Mouse (Mus musculus): Measurements from ENCODE around the gene Ubqln2. TPM values are rescaled to one million over a fixed set of nuclear protein-coding genes. Genes with fewer than 3 reads are reported as not detected.

Ubqln2 gene
- 24.2 and 26.7 TPM in 2 replicates for polyA plus RNA-seq (2015; fragmentation: Nextera tagmentation; extraction: Ambion mirVana)

DNA sequence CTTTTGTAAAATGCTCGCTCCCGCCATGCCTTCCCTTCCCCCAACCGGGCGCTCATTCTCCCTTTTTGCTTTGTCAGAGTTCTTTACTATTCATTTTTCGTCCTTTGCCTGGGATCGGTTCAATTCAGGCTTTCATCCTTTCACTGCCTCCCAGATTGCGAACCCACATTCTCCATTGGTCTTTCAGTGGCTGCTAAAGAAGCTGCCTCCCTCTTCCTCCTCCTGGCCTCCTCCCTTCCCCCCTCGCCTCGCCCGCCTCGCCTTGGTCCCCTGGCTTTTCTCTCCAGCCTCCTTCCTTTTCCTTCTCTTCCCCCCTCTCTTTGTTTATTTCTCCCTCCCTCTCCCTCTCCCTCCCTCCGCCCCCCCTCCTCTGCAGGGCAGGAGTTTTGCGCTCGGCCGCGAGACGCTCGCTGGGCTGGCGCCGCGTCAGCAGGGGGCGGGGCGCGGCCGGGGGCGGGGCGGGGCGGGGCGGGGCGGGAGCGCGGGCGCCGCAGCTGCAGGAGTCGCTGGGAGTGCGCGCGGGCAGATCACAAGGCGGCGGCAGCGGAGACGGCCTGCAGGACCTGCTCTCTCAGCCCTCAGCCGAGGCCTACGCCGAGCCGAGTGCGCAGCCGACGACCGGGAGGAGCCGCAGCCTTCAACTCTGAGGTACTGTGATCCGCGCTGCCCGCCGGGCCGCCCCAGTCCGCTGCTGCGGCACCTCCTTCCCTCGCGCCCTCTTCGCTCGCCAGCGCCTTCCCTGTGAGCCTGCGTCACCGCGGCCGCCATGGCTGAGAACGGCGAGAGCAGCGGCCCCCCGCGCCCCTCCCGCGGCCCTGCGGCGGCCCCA lies at the start of gene Ubqln2:
Gene Ubqln2, plus strand, starts transcription at position 540 of the 829 bp plus-strand sequence.
- peak within 1 kb of the TSS; percentile 84 for H3K9ac ChIP-seq
- H3K4me2 ChIP-seq: peak within 1 kb of the TSS; percentile 79
- H3K9me3 ChIP-seq: no peaks in the 10 kb centered on the region
- peak within 1 kb of the TSS; percentile 61 for H3K4me3 ChIP-seq
- peak; percentile 94 for ATAC-seq (ENCODE audit: insufficient number of reproducible peaks, insufficient read depth, low FRiP score, low TSS enrichment, low read depth)
- H3K27me3 ChIP-seq: no peaks in the 10 kb centered on the region
- H3K36me3 ChIP-seq: no peaks in the 10 kb centered on the region
- no peaks in the 10 kb centered on the region for H3K4me1 ChIP-seq
- peak within 1 kb of the TSS; percentile 95 for H3K27ac ChIP-seq
- 23% methylated on average over 38 of the region's 76 CpGs for WGBS

DNA sequence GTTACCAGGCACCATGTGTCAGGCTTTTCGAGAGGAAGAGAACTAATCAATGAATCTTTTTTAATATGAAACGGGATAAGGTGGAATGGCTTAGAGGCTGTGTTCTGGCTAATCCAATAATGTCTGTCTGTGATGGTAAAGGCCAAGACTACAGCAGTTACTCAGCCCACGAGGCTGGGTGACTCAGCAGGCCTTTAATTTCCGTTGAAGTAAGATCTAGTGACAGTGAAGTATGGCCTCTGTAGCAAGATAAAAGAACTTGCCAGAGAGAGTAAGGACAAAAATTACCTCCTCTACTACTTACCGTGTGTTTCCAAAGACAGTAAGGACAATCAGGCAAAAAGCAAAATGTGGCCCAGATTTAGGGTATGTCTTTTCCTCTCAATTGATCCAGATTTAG lies 46.1 kb upstream of the Ubqln2 start:
- no peaks in the 10 kb centered on the region for H3K9me3 ChIP-seq
- no peak overlapping the region for H3K4me2 ChIP-seq
- no peak for ATAC-seq (ENCODE audit: insufficient number of reproducible peaks, insufficient read depth, low FRiP score, low TSS enrichment, low read depth)
- no peaks in the 10 kb centered on the region for H3K36me3 ChIP-seq
- H3K4me1 ChIP-seq: no peaks in the 10 kb centered on the region
- no peak overlapping the region for H3K9ac ChIP-seq
- H3K27me3 ChIP-seq: no peaks in the 10 kb centered on the region
- H3K27ac ChIP-seq: no peak overlapping the region
- WGBS: 57% methylated on average over 5 of the region's 5 CpGs
- H3K4me3 ChIP-seq: no peak overlapping the region

DNA sequence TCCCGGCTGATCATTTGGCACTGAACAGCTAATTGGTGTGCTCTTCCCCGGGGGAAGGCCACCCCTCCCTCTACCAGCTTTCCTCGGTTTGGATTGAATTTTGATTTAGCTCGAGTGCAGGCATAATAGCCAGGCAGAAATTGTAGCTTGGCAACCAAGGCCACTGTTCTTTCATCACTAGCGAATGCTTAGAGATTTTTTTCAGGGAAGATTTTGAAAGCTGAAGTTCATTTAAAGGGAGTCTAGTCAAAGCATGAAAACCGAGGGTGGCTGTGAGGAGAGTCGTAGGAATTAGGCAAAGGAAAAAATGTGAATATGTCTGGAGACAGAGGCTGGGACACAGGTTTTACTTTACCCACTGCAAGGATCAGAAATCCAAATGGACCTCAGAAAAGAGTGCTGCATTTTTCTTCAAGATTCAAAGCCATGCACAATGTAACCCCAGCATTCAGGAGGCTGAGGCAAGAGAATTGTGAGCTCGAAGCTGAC lies 21.2 kb upstream of the Ubqln2 start:
- Histone ChIP-seq H3K9ac (no peak overlapping the region), H3K27ac (no peak overlapping the region), H3K36me3 (no peaks in the 10 kb centered on the region), H3K4me1 (no peaks in the 10 kb centered on the region), H3K27me3 (no peaks in the 10 kb centered on the region), H3K4me2 (no peak overlapping the region), H3K4me3 (no peak overlapping the region), H3K9me3 (no peaks in the 10 kb centered on the region)
- WGBS: 46% methylated on average over 8 of the region's 8 CpGs
- ATAC-seq (ENCODE audit: insufficient number of reproducible peaks, insufficient read depth, low FRiP score, low TSS enrichment, low read depth): no peak

DNA sequence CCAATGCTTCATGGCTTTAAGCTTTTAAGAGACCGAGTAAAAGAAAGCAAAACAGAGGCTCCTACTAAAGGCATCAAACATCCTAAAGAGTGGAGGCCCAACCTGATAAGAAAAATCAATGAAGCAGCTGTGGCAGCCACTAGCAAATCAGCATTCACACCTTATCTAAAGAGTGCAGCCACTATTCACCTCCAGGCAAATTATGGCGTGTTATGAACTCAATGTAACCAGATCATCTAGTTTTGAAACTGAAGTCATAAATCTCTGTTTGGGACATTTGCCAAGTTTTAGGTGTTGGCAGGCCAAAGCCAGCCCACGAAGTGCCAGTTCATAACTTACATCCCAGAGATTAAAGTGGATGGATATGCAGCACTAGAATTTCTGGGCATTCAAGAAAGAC lies 5.7 kb upstream of the Ubqln2 start:
- H3K4me2 ChIP-seq: no peak overlapping the region
- ATAC-seq (ENCODE audit: insufficient number of reproducible peaks, insufficient read depth, low FRiP score, low TSS enrichment, low read depth): no peak
- no peaks in the 10 kb centered on the region for H3K9me3 ChIP-seq
- no peaks in the 10 kb centered on the region for H3K36me3 ChIP-seq
- no peak overlapping the region for H3K27ac ChIP-seq
- H3K27me3 ChIP-seq: no peaks in the 10 kb centered on the region
- WGBS: 56% methylated on average over 3 of the region's 3 CpGs
- H3K4me3 ChIP-seq: no peak overlapping the region
- H3K4me1 ChIP-seq: no peaks in the 10 kb centered on the region
- H3K9ac ChIP-seq: no peak overlapping the region

DNA sequence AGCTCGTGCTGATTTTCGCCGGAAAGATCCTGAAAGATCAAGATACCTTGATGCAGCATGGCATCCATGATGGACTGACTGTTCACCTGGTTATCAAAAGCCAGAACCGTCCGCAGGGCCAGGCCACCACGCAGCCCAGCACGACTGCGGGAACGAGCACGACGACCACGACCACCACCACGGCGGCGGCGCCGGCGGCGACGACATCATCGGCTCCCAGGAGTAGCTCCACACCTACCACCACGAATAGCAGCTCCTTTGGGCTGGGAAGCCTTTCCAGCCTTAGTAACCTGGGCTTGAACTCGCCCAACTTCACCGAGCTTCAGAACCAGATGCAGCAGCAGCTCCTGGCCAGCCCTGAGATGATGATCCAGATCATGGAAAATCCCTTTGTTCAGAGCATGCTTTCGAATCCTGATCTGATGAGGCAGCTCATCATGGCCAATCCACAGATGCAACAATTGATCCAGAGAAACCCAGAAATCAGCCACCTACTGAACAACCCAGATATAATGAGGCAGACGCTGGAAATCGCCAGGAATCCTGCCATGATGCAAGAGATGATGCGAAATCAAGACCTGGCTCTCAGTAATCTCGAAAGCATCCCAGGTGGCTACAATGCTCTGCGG lies 752 bp downstream of the Ubqln2 start:
- Histone ChIP-seq H3K27ac (peak overlapping the region; percentile 95), H3K9ac (peak overlapping the region; percentile 84), H3K27me3 (no peaks in the 10 kb centered on the region), H3K4me1 (no peaks in the 10 kb centered on the region), H3K36me3 (no peaks in the 10 kb centered on the region), H3K4me2 (peak overlapping the region; percentile 79), H3K9me3 (no peaks in the 10 kb centered on the region), H3K4me3 (peak overlapping the region; percentile 61)
- ATAC-seq (ENCODE audit: insufficient number of reproducible peaks, insufficient read depth, low FRiP score, low TSS enrichment, low read depth): no peak
- 32% methylated on average over 30 of the region's 30 CpGs for WGBS

DNA sequence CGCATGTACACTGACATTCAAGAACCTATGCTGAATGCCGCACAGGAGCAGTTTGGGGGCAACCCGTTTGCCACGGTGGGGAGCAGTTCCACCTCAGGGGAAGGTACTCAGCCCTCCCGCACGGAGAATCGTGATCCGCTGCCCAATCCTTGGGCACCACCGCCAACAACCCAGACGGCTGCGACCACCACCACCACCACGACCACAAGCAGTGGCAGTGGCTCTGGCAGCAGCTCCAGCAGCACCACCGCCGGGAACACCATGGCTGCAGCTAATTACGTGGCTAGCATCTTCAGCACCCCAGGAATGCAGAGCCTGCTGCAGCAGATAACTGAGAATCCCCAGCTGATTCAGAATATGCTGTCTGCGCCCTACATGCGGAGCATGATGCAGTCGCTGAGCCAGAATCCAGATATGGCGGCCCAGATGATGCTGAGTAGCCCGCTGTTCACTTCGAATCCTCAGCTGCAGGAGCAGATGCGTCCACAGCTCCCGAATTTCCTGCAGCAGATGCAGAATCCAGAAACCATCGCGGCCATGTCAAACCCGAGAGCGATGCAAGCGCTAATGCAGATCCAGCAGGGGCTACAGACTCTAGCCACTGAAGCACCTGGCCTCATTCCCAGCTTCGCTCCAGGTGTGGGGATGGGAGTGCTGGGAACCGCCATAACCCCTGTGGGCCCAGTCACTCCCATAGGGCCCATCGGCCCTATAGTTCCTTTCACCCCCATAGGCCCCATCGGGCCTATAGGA lies 1.4 kb downstream of the Ubqln2 start:
- Histone ChIP-seq H3K9me3 (no peaks in the 10 kb centered on the region), H3K4me2 (peak overlapping the region; percentile 79), H3K9ac (peak overlapping the region; percentile 84), H3K4me3 (peak overlapping the region; percentile 61), H3K36me3 (no peaks in the 10 kb centered on the region), H3K4me1 (no peaks in the 10 kb centered on the region), H3K27ac (0 out of 2 replicates have a peak overlapping the region, but pooled peaks have one; percentile 95), H3K27me3 (no peaks in the 10 kb centered on the region; the same call in 1 of the 2 replicates)
- WGBS: 28% methylated on average over 32 of the region's 32 CpGs
- ATAC-seq (ENCODE audit: insufficient number of reproducible peaks, insufficient read depth, low FRiP score, low TSS enrichment, low read depth): no peak

DNA sequence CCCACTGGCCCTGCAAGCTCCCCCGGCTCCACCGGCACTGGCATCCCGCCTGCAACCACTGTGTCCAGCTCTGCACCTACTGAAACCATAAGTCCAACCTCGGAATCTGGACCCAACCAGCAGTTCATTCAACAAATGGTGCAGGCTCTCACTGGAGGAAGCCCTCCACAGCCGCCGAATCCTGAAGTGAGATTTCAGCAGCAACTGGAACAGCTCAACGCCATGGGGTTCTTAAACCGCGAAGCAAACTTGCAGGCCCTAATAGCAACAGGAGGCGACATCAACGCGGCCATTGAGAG lies 2.0 kb downstream of the Ubqln2 start:
- WGBS: 25% methylated on average over 12 of the region's 12 CpGs
- ATAC-seq (ENCODE audit: insufficient number of reproducible peaks, insufficient read depth, low FRiP score, low TSS enrichment, low read depth): no peak
- H3K9me3 ChIP-seq: no peaks in the 10 kb centered on the region
- H3K27me3 ChIP-seq: no peaks in the 10 kb centered on the region; the same call in 1 of the 2 replicates
- H3K9ac ChIP-seq: peak overlapping the region; percentile 84
- H3K36me3 ChIP-seq: no peaks in the 10 kb centered on the region
- H3K4me2 ChIP-seq: peak overlapping the region; percentile 79
- H3K4me1 ChIP-seq: no peaks in the 10 kb centered on the region
- H3K27ac ChIP-seq: 0 out of 2 replicates have a peak overlapping the region, but pooled peaks have one; percentile 95
- H3K4me3 ChIP-seq: peak overlapping the region; percentile 61

DNA sequence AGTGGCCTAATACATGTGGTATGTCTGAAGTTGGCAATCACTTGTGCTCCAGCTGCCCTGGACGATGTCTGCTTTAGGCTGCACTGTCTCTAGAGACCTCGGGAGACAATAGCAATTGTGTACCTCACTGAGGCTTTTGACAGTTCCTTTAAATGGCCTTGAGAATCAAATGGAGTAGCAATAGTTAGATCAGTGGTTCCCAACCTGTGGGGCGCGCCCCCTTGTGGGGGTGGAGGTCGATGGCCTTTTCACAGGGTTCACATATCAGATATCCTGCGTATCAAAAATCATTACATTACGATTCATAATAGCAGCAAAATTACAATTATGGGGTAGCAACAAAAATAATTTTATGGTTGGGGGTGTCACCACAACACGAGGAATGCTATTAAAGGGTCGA lies 7.9 kb downstream of the Ubqln2 start:
- no peaks in the 10 kb centered on the region; the same call in 1 of the 2 replicates for H3K27me3 ChIP-seq
- no peak for ATAC-seq (ENCODE audit: insufficient number of reproducible peaks, insufficient read depth, low FRiP score, low TSS enrichment, low read depth)
- whole genome bisulfite sequencing: 51% methylated on average over 9 of the region's 9 CpGs
- H3K36me3 ChIP-seq: no peaks in the 10 kb centered on the region
- H3K9ac ChIP-seq: no peak overlapping the region
- no peaks in the 10 kb centered on the region for H3K4me1 ChIP-seq
- no peak overlapping the region for H3K4me3 ChIP-seq
- no peak overlapping the region for H3K4me2 ChIP-seq
- H3K27ac ChIP-seq: no peak overlapping the region
- no peaks in the 10 kb centered on the region for H3K9me3 ChIP-seq

DNA sequence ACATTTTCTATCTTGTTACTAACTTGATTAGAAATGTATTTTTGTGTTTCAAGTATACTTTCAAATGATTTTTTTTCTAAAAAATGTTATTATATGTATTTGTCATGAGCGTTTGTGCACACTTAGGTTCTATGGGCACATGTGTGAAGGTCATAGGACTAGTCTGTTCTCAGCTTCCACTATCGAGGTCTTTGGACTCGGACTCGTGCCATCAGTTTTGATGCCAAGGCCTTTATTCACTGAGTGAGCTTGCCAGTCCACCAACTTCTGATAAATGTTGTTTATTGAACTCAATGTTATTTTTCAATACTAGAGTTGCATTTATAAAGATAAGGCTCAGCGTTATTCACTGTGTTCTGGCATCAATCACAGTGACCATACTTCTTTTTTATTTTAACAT lies 17.5 kb downstream of the Ubqln2 start:
- no peak overlapping the region for H3K4me3 ChIP-seq
- WGBS: 88% methylated on average over 5 of the region's 5 CpGs

DNA sequence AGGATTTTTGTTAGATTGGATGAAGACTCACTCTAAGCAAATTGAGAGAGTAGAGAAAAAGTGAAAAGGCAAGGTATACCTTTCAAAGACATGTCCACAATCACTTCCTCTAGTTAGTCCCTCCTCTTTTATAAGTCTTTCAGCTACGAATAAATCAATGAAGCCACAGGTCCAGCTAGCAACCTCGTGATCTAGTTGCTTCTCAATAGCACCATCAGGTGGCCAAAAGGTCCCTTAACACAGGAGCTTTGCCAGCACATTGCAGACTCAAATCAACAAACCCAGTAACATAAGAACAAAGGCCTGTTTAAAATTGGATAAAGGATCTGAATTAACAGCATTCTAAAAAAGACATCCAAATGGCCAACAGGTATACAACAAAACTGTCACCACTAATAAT lies 30.4 kb downstream of the Ubqln2 start:
- Histone ChIP-seq H3K4me2 (no peak overlapping the region), H3K9ac (no peak overlapping the region), H3K27ac (no peak overlapping the region), H3K36me3 (no peaks in the 10 kb centered on the region), H3K4me3 (no peak overlapping the region), H3K27me3 (no peaks in the 10 kb centered on the region), H3K9me3 (no peaks in the 10 kb centered on the region), H3K4me1 (no peaks in the 10 kb centered on the region)
- no peak for ATAC-seq (ENCODE audit: insufficient number of reproducible peaks, insufficient read depth, low FRiP score, low TSS enrichment, low read depth)
- WGBS: 31% methylated on average over 2 of the region's 2 CpGs

More for the DNA sequence above, 17.5 kb downstream of the Ubqln2 start:
- H3K27me3 ChIP-seq: no peaks in the 10 kb centered on the region
- no peak overlapping the region for H3K9ac ChIP-seq
- H3K36me3 ChIP-seq: no peaks in the 10 kb centered on the region
- no peaks in the 10 kb centered on the region for H3K9me3 ChIP-seq
- ATAC-seq (ENCODE audit: insufficient number of reproducible peaks, insufficient read depth, low FRiP score, low TSS enrichment, low read depth): no peak
- no peak overlapping the region for H3K27ac ChIP-seq
- H3K4me1 ChIP-seq: no peaks in the 10 kb centered on the region
- H3K4me2 ChIP-seq: no peak overlapping the region

Measured in embryonic facial prominence, embryonic 13.5 days (tissue).